Mouse (Mus musculus) bone marrow, adult 2 months (tissue): ENCODE measurements at regions not wholly inside any gene's neighbourhood (a gene's known extent, or its start where the extent isn't known, plus 50 kb on each side); places are given as distances from the start of the nearest gene placed in this dataset.

ENCODE experiments used
- CTCF ChIP-seq: fragments of 200-500 bp; IDR thresholded peaks from 2 replicates; pipeline ENCODE4 v1.5.1; 2011; ENCODE audit warnings: low read length, control low read depth; ENCODE audit not compliant: control insufficient read depth, insufficient read depth
- POLR2A ChIP-seq: fragments of 200-500 bp; IDR thresholded peaks from 2 replicates; pipeline ENCODE4 v1.6.1; 2011; ENCODE audit warnings: low read depth, mild to moderate bottlenecking, control low read depth, low read length, borderline replicate concordance; ENCODE audit not compliant: control insufficient read depth

DNA sequence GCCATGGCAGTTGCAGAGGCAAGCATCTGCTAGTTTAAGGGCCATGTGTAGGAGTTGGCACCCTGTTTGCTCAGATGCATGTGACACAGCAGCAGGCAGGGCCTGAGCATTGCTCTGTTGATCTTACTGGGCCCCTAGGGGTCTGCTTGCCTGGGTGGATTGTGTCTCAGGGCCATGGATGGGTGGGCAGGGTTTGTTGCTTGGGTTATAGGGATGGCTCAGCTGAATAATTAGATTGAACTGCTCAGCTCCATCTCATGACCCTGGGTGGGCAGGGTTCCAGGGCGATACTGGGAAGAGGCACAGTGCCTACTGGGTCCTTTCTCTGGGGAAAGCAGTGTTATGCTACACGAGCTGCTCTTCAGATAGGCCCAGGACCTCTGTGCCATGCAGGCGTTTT is 338.0 kb downstream of the Eipr1 start:
- TF ChIP-seq CTCF: no peak
- no peak for TF ChIP-seq POLR2A
